Mouse (Mus musculus): ENCODE measurements at regions not wholly inside any gene's neighbourhood (a gene's known extent, or its start where the extent isn't known, plus 50 kb on each side); places are given as distances from the start of the nearest gene placed in this dataset.

DNA sequence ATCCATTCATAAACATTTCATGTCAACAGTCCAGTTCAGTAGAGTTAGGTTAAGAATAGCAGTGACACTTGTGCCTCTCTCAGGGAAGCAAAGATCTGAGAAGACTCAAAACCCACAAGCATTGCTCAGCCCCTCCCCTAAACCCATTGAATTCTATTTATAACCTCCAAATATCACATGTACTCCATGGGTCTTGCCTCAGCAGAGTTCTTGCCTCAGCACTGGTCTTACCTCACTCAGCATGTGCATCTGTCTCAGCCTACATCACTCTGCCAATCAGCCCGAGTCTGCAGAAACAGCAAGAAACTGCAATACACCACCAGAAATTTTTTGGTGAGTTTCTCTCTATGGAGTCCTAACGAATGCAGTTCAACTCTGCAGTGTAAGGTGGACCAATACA, 478.8 kb upstream of the Vstm2b start:
- in situ Hi-C loops (cut with MboI; ENCODE audit: low sequenced_read_pairs in 2 of 2, unreplicated experiment in 2 of 2) = no loop called here
- Histone ChIP-seq H3K4me3 (ENCODE audit: insufficient read depth in 1 of 2, low read depth in 1 of 2, low read length in 2 of 2, poor library complexity in 1 of 2, severe bottlenecking in 1 of 2) (no peak overlapping the region), H3K36me3 (ENCODE audit: control insufficient read depth, insufficient read depth, low read length, poor library complexity, severe bottlenecking) (no peaks in the 10 kb centered on the region), H3K4me1 (ENCODE audit: control insufficient read depth in 2 of 2, insufficient read depth in 2 of 2, low read length in 2 of 2, poor library complexity in 1 of 2) (no peaks in the 10 kb centered on the region), H3K9me3 (ENCODE audit: control insufficient read depth, insufficient read depth, low read depth, low read length) (no peaks in the 10 kb centered on the region), H3K27ac (ENCODE audit: insufficient read depth, low read depth, low read length, poor library complexity, severe bottlenecking) (no peak overlapping the region), H3K9ac (ENCODE audit: insufficient read depth, low read depth, low read length, poor library complexity, severe bottlenecking) (no peak overlapping the region)
- DNase-seq (ENCODE audit: low read depth, low spot score) = no peak
- TF ChIP-seq CHD2 (IDR thresholded peaks at IDR 0.05; ENCODE audit: low read depth, low read length) = no peak
- TF ChIP-seq MAFK (IDR thresholded peaks at IDR 0.05; ENCODE audit: insufficient read depth, low read depth, low read length) = no peak
- TF ChIP-seq ZNF384 (IDR thresholded peaks at IDR 0.05; ENCODE audit: low read depth, low read length) = no peak
- no peak for TF ChIP-seq ZC3H11A (IDR thresholded peaks at IDR 0.05; ENCODE audit: borderline replicate concordance, low read depth, low read length)
- TF ChIP-seq HCFC1 (IDR thresholded peaks at IDR 0.05; ENCODE audit: borderline replicate concordance, insufficient read depth, low read length) = no peak

DNA sequence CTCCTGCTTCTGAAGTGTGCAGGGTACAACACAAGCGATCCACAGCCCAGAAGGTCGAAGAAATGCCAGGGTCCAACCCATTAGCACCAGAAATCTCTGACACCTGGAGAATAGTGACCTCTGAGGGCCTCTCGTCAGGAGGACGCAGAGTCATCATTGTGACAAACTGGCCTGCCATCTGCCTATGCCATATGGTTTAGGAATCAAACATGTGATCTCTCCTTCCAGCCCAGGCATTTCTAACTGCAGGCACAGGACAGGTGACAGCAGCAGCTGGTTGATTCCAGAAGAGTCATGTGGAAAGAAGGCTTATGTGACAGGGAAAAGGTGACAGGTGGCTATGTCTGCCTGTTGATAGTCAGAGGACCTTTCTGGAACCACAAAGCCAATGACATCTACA, 476.0 kb upstream of the Vstm2b start:
- Histone ChIP-seq H3K9me3 (ENCODE audit: control insufficient read depth, insufficient read depth, low read depth, low read length) (no peaks in the 10 kb centered on the region), H3K27ac (ENCODE audit: insufficient read depth, low read depth, low read length, poor library complexity, severe bottlenecking) (no peak overlapping the region), H3K4me1 (ENCODE audit: control insufficient read depth in 2 of 2, insufficient read depth in 2 of 2, low read length in 2 of 2, poor library complexity in 1 of 2) (no peaks in the 10 kb centered on the region), H3K36me3 (ENCODE audit: control insufficient read depth, insufficient read depth, low read length, poor library complexity, severe bottlenecking) (no peaks in the 10 kb centered on the region), H3K4me3 (ENCODE audit: insufficient read depth in 1 of 2, low read depth in 1 of 2, low read length in 2 of 2, poor library complexity in 1 of 2, severe bottlenecking in 1 of 2) (no peak overlapping the region), H3K9ac (ENCODE audit: insufficient read depth, low read depth, low read length, poor library complexity, severe bottlenecking) (no peak overlapping the region)
- in situ Hi-C loops (cut with MboI; ENCODE audit: low sequenced_read_pairs in 2 of 2, unreplicated experiment in 2 of 2) = no loop called here
- no peak for DNase-seq (ENCODE audit: low read depth, low spot score)
- TF ChIP-seq HCFC1 (IDR thresholded peaks at IDR 0.05; ENCODE audit: borderline replicate concordance, insufficient read depth, low read length) (no peak), CHD2 (IDR thresholded peaks at IDR 0.05; ENCODE audit: low read depth, low read length) (no peak), ZC3H11A (IDR thresholded peaks at IDR 0.05; ENCODE audit: borderline replicate concordance, low read depth, low read length) (no peak), MAFK (IDR thresholded peaks at IDR 0.05; ENCODE audit: insufficient read depth, low read depth, low read length) (no peak), ZNF384 (IDR thresholded peaks at IDR 0.05; ENCODE audit: low read depth, low read length) (no peak)

DNA sequence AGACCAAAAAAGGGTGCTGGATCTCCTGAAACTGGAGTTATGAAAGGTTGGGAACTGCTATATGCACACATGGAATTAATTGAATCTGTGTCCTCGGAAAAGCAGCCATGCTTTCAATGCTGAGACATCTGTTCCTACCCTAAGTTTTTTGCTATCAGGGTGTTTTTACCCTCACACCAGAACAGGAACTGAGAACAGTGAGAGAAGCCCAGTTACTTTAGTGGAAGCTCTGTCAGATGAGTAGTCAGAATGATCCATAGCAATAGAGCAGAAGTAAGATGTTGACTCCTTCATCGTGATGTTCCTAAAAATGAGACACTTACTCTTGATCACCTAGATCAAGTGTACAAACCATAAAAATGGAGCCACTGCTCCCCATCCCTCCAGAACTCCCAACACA, 468.7 kb upstream of the Vstm2b start:
- no peaks in the 10 kb centered on the region for H3K4me1 ChIP-seq (ENCODE audit: control insufficient read depth in 2 of 2, insufficient read depth in 2 of 2, low read length in 2 of 2, poor library complexity in 1 of 2)
- H3K9ac ChIP-seq (ENCODE audit: insufficient read depth, low read depth, low read length, poor library complexity, severe bottlenecking) = no peak overlapping the region
- no peak overlapping the region for H3K4me3 ChIP-seq (ENCODE audit: insufficient read depth in 1 of 2, low read depth in 1 of 2, low read length in 2 of 2, poor library complexity in 1 of 2, severe bottlenecking in 1 of 2)
- no peaks in the 10 kb centered on the region for H3K36me3 ChIP-seq (ENCODE audit: control insufficient read depth, insufficient read depth, low read length, poor library complexity, severe bottlenecking)
- H3K27ac ChIP-seq (ENCODE audit: insufficient read depth, low read depth, low read length, poor library complexity, severe bottlenecking) = no peak overlapping the region
- DNase-seq (ENCODE audit: low read depth, low spot score) = no peak
- TF ChIP-seq HCFC1 (IDR thresholded peaks at IDR 0.05; ENCODE audit: borderline replicate concordance, insufficient read depth, low read length) = no peak
- TF ChIP-seq MAFK (IDR thresholded peaks at IDR 0.05; ENCODE audit: insufficient read depth, low read depth, low read length) = no peak
- TF ChIP-seq ZC3H11A (IDR thresholded peaks at IDR 0.05; ENCODE audit: borderline replicate concordance, low read depth, low read length) = no peak
- TF ChIP-seq CHD2 (IDR thresholded peaks at IDR 0.05; ENCODE audit: low read depth, low read length) = no peak
- no peak for TF ChIP-seq ZNF384 (IDR thresholded peaks at IDR 0.05; ENCODE audit: low read depth, low read length)
- in situ Hi-C loops (cut with MboI; ENCODE audit: low sequenced_read_pairs in 2 of 2, unreplicated experiment in 2 of 2) = no loop called here
- H3K9me3 ChIP-seq (ENCODE audit: control insufficient read depth, insufficient read depth, low read depth, low read length) = no peaks in the 10 kb centered on the region

DNA sequence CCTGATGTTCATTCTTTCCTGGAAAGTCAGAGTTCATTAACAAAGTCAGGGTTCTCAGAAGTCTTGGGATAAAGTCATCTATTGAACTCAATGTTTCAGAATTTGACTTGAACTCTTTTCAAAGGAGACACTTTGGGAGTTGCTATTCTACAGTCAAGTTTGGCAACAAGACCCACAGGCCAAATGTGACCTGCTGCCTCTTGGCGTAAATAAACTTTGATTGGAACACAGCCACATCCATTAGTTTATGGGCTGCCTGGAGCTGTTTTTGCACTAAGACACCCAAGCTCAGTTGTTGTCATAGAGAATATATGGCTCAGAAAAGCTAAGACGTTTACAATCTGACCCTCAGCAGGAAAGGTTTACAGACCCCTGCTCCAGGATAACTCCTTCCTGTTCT, 464.2 kb upstream of the Vstm2b start:
- H3K9me3 ChIP-seq (ENCODE audit: control insufficient read depth, insufficient read depth, low read depth, low read length) = no peaks in the 10 kb centered on the region
- no peak overlapping the region for H3K4me3 ChIP-seq (ENCODE audit: insufficient read depth in 1 of 2, low read depth in 1 of 2, low read length in 2 of 2, poor library complexity in 1 of 2, severe bottlenecking in 1 of 2)
- H3K27ac ChIP-seq (ENCODE audit: insufficient read depth, low read depth, low read length, poor library complexity, severe bottlenecking) = no peak overlapping the region
- in situ Hi-C loops (cut with MboI; ENCODE audit: low sequenced_read_pairs in 2 of 2, unreplicated experiment in 2 of 2) = no loop called here
- DNase-seq (ENCODE audit: low read depth, low spot score) = no peak
- no peaks in the 10 kb centered on the region for H3K4me1 ChIP-seq (ENCODE audit: control insufficient read depth in 2 of 2, insufficient read depth in 2 of 2, low read length in 2 of 2, poor library complexity in 1 of 2)
- TF ChIP-seq HCFC1 (IDR thresholded peaks at IDR 0.05; ENCODE audit: borderline replicate concordance, insufficient read depth, low read length) (no peak), ZNF384 (IDR thresholded peaks at IDR 0.05; ENCODE audit: low read depth, low read length) (no peak), MAFK (IDR thresholded peaks at IDR 0.05; ENCODE audit: insufficient read depth, low read depth, low read length) (no peak)
- no peak overlapping the region for H3K9ac ChIP-seq (ENCODE audit: insufficient read depth, low read depth, low read length, poor library complexity, severe bottlenecking)
- H3K36me3 ChIP-seq (ENCODE audit: control insufficient read depth, insufficient read depth, low read length, poor library complexity, severe bottlenecking) = no peaks in the 10 kb centered on the region

DNA sequence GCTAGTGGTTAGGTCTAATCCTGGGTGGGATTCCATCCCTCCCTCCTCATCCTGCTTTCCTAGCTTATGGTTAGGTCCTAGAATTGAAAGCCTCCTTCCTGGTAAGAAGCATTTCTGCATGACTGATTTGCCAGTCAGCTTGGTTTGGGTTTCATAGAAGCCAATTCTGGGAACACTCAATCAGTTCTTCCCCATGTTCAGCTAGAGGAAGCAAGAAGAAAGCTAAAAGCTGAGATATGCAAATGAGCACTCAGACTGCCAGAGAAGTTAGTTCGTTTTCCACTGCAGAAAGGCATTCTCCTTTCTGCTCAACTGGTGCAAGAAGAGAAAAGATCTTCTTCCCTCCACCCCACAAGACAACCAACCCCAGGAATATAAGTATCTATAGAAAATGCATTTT, 457.0 kb upstream of the Vstm2b start:
- H3K9me3 ChIP-seq (ENCODE audit: control insufficient read depth, insufficient read depth, low read depth, low read length) = no peaks in the 10 kb centered on the region
- DNase-seq (ENCODE audit: low read depth, low spot score) = no peak
- H3K36me3 ChIP-seq (ENCODE audit: control insufficient read depth, insufficient read depth, low read length, poor library complexity, severe bottlenecking) = no peaks in the 10 kb centered on the region
- H3K9ac ChIP-seq (ENCODE audit: insufficient read depth, low read depth, low read length, poor library complexity, severe bottlenecking) = no peak overlapping the region
- H3K4me3 ChIP-seq (ENCODE audit: insufficient read depth in 1 of 2, low read depth in 1 of 2, low read length in 2 of 2, poor library complexity in 1 of 2, severe bottlenecking in 1 of 2) = no peak overlapping the region
- TF ChIP-seq HCFC1 (IDR thresholded peaks at IDR 0.05; ENCODE audit: borderline replicate concordance, insufficient read depth, low read length) (no peak), ZC3H11A (IDR thresholded peaks at IDR 0.05; ENCODE audit: borderline replicate concordance, low read depth, low read length) (no peak), MAFK (IDR thresholded peaks at IDR 0.05; ENCODE audit: insufficient read depth, low read depth, low read length) (no peak), ZNF384 (IDR thresholded peaks at IDR 0.05; ENCODE audit: low read depth, low read length) (no peak)
- no peak overlapping the region for H3K27ac ChIP-seq (ENCODE audit: insufficient read depth, low read depth, low read length, poor library complexity, severe bottlenecking)
- in situ Hi-C loops (cut with MboI; ENCODE audit: low sequenced_read_pairs in 2 of 2, unreplicated experiment in 2 of 2) = no loop called here
- no peaks in the 10 kb centered on the region for H3K4me1 ChIP-seq (ENCODE audit: control insufficient read depth in 2 of 2, insufficient read depth in 2 of 2, low read length in 2 of 2, poor library complexity in 1 of 2)
